Mouse (Mus musculus) macrophage (primary cell): ENCODE measurements around the gene Pdzd2. TPM values are rescaled to one million over a fixed set of nuclear protein-coding genes. Genes with fewer than 3 reads are reported as not detected.

ENCODE experiments used
- H3K27ac ChIP-seq: fragments of 350-480 bp; formaldehyde crosslinking; 2 replicates; pipeline ENCODE4 v1.9.0; 2021
- H3K36me3 ChIP-seq: fragments of 350-480 bp; formaldehyde crosslinking; 2 replicates; pipeline ENCODE4 v1.9.0; 2021; ENCODE audit errors: inconsistent target
- H3K4me3 ChIP-seq: fragments of 350-480 bp; formaldehyde crosslinking; 2 replicates; pipeline ENCODE4 v1.9.0; 2021; ENCODE audit errors: inconsistent target
- H3K79me2 ChIP-seq: fragments of 350-480 bp; formaldehyde crosslinking; 2 replicates; pipeline ENCODE4 v1.9.0; 2021; ENCODE audit errors: inconsistent target
- WGBS: methylation state at CpG from one replicate; pipeline ENCODE4 v1.1.7; 2026; ENCODE audit warnings: inconsistent platforms; ENCODE audit not compliant: missing documents; 5-methylcytosine and 5-hydroxymethylcytosine counted together
- polyA plus RNA-seq: library from polyadenylated mRNA; stranded (reverse); fragments of 250-400 nt; gene quantifications from 3 replicates; pipeline ENCODE4 v1.2.4, GENCODE M21; 2018; ENCODE audit warnings: inconsistent platforms

Gene Pdzd2
- polyA plus RNA-seq, 1 experiment from 2014 or later: not detected

GRCm38 (mm10) chr15:12473596-12473995, 266.1 kb downstream of the Pdzd2 start:
- Histone ChIP-seq H3K4me3 (no peak overlapping the region), H3K27ac (no peak overlapping the region), H3K36me3 (no peaks in the 10 kb centered on the region), H3K79me2 (no peaks in the 10 kb centered on the region)
- 85% methylated on average over 7 of the region's 7 CpGs for WGBS

GRCm38 (mm10) chr15:12472646-12473045, 267.1 kb downstream of the Pdzd2 start:
- 96% methylated on average over 4 of the region's 4 CpGs for WGBS

GRCm38 (mm10) chr15:12470900-12471838, 268.6 kb downstream of the Pdzd2 start:
- WGBS: 92% methylated on average over 15 of the region's 15 CpGs
- Histone ChIP-seq H3K27ac (no peak overlapping the region), H3K79me2 (no peaks in the 10 kb centered on the region), H3K4me3 (no peak overlapping the region), H3K36me3 (no peaks in the 10 kb centered on the region)

More at GRCm38 (mm10) chr15:12472646-12473045, 267.1 kb downstream of the Pdzd2 start:
- Histone ChIP-seq H3K27ac (no peak overlapping the region), H3K4me3 (no peak overlapping the region), H3K36me3 (no peaks in the 10 kb centered on the region), H3K79me2 (no peaks in the 10 kb centered on the region)

GRCm38 (mm10) chr15:12468625-12469024, 271.1 kb downstream of the Pdzd2 start:
- Histone ChIP-seq H3K27ac (no peak overlapping the region), H3K79me2 (no peaks in the 10 kb centered on the region), H3K36me3 (no peaks in the 10 kb centered on the region), H3K4me3 (no peak overlapping the region)
- 93% methylated on average over 5 of the region's 5 CpGs for WGBS

GRCm38 (mm10) chr15:12465748-12466147, 274.0 kb downstream of the Pdzd2 start:
- Histone ChIP-seq H3K79me2 (no peaks in the 10 kb centered on the region), H3K4me3 (no peak overlapping the region), H3K36me3 (no peaks in the 10 kb centered on the region), H3K27ac (no peak overlapping the region)
- 94% methylated on average over 8 of the region's 8 CpGs for WGBS

- no peaks in the 10 kb centered on the region for H3K36me3 ChIP-seq
- H3K4me3 ChIP-seq: no peak overlapping the region
- 89% methylated on average over 7 of the region's 7 CpGs for WGBS
- no peaks in the 10 kb centered on the region for H3K79me2 ChIP-seq
- H3K27ac ChIP-seq: no peak overlapping the region
Observed at GRCm38 (mm10) chr15:12456808-12457207, 282.9 kb downstream of the Pdzd2 start.

- H3K36me3 ChIP-seq: no peaks in the 10 kb centered on the region
- WGBS: 93% methylated on average over 2 of the region's 2 CpGs
Observed at GRCm38 (mm10) chr15:12453343-12453742, 286.4 kb downstream of the Pdzd2 start.

GRCm38 (mm10) chr15:12452141-12452995, 287.4 kb downstream of the Pdzd2 start:
- Histone ChIP-seq H3K36me3 (no peaks in the 10 kb centered on the region), H3K79me2 (no peaks in the 10 kb centered on the region), H3K27ac (no peak overlapping the region), H3K4me3 (no peak overlapping the region)
- WGBS: 94% methylated on average over 6 of the region's 6 CpGs

More at GRCm38 (mm10) chr15:12453343-12453742, 286.4 kb downstream of the Pdzd2 start:
- Histone ChIP-seq H3K27ac (no peak overlapping the region), H3K79me2 (no peaks in the 10 kb centered on the region), H3K4me3 (no peak overlapping the region)

- WGBS: 90% methylated on average over 4 of the region's 4 CpGs
- Histone ChIP-seq H3K4me3 (no peak overlapping the region), H3K27ac (no peak overlapping the region), H3K79me2 (no peaks in the 10 kb centered on the region), H3K36me3 (no peaks in the 10 kb centered on the region)
Observed at GRCm38 (mm10) chr15:12451448-12451847, 288.3 kb downstream of the Pdzd2 start.

- Histone ChIP-seq H3K4me3 (no peak overlapping the region), H3K36me3 (no peaks in the 10 kb centered on the region), H3K27ac (no peak overlapping the region), H3K79me2 (no peaks in the 10 kb centered on the region)
- WGBS: 95% methylated on average over 6 of the region's 6 CpGs
Observed at GRCm38 (mm10) chr15:12450790-12451189, 288.9 kb downstream of the Pdzd2 start.

GRCm38 (mm10) chr15:12449321-12449720, 290.4 kb downstream of the Pdzd2 start:
- H3K27ac ChIP-seq: no peak overlapping the region
- H3K4me3 ChIP-seq: no peak overlapping the region
- no peaks in the 10 kb centered on the region for H3K79me2 ChIP-seq
- WGBS: 100% methylated on average over 2 of the region's 2 CpGs
- H3K36me3 ChIP-seq: no peaks in the 10 kb centered on the region

GRCm38 (mm10) chr15:12447021-12447434, 292.7 kb downstream of the Pdzd2 start:
- 17% methylated on average over 10 of the region's 10 CpGs for WGBS
- H3K4me3 ChIP-seq: no peak overlapping the region

GRCm38 (mm10) chr15:12444551-12444950, 295.2 kb downstream of the Pdzd2 start:
- WGBS: 98% methylated on average over 5 of the region's 5 CpGs
- H3K36me3 ChIP-seq: no peaks in the 10 kb centered on the region
- H3K27ac ChIP-seq: no peak overlapping the region
- no peaks in the 10 kb centered on the region for H3K79me2 ChIP-seq
- no peak overlapping the region for H3K4me3 ChIP-seq

More at GRCm38 (mm10) chr15:12447021-12447434, 292.7 kb downstream of the Pdzd2 start:
- Histone ChIP-seq H3K79me2 (no peaks in the 10 kb centered on the region), H3K27ac (no peak overlapping the region), H3K36me3 (no peaks in the 10 kb centered on the region)

GRCm38 (mm10) chr15:12439351-12439751, 300.4 kb downstream of the Pdzd2 start:
- Histone ChIP-seq H3K36me3 (no peaks in the 10 kb centered on the region), H3K27ac (no peak overlapping the region), H3K4me3 (no peak overlapping the region), H3K79me2 (no peaks in the 10 kb centered on the region)
- 14% methylated on average over 6 of the region's 6 CpGs for WGBS
